Mouse (Mus musculus) layer of hippocampus, postnatal 10 days (tissue): ENCODE data around the gene Xylt2. TPM values are rescaled to one million over a fixed set of nuclear protein-coding genes. Genes with fewer than 3 reads are reported as not detected.

Experiments
- DNase-seq, 2 experiments: peaks; one replicate each; pipeline ENCODE4 v3.0.0; 2021; ENCODE audit warnings: low spot score in 2 of 2
- total RNA-seq, 2 experiments: library from RNA; stranded (reverse); gene quantifications; 2 replicates each; pipeline ENCODE4 v1.2.3; 2021

Gene Xylt2
- total RNA-seq, 2 experiments from 2014 or later: 24.7 to 30.4 TPM

DNA sequence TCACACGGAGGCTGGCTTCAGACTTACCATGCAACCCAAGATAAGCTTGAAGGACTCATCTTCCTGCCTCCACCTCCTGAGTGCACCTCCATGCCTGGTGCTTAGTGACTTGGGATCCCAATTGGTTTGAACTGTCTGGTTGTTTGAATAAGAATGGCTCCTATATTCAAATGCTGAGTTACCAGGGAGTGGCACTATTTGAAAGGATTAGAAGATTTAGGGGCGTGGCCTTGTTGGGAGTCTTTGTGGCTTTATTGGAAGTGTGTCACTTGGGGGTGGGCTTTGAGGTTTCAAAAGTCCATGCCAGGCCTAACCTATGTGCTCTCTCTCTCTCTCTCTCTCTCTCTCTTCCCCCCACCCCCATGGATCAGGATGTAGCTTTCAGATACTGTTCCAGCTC is 59.7 kb downstream of the Xylt2 start:
- no peak for DNase-seq

DNA sequence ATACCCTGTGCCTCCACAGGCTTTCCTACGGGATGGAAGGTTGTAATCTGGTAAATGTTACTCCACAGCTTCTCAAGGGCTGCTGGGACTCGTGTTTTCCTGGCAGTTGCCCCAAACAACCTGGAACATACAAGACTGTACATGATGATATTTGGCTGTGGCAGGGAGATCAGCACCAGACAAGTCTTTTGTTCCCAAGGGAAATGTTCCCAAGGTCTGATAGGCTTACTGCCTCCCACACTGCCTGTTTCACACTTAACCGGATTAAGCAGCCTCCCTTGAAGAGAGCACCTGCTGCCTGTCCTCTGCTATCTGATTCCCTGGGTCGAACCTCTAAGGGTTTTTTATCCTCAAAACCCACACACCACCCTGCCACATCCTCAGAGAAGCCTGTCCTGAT is 61.8 kb downstream of the Xylt2 start:
- no peak for DNase-seq

DNA sequence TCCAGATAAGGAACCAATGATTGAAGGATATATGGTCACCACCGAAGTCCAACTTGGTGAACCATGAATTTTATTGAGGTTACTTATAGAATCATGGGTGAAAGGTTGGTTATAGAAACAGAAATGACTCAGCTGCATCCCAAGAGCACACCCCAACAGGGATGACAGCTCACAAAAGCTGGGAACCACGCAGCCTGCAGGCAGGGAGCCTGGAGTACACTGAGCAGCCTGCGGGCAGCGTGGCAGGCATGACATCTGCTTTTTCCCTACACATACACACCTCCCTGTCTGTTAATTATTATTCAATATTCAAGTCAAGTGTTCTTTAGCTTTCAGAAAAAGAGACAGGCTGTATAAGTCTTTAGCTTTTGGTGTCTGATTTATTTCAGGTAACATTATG is 62.7 kb downstream of the Xylt2 start:
- DNase-seq: no peak

Other genes with a start within 250 kb of the Xylt2 start
- gene Cacna1g, start 203.3 kb downstream of the Xylt2 start, total RNA-seq: 100 to 1,000 TPM; 111 to 128 TPM
- gene Spata20, start 191.3 kb downstream of the Xylt2 start, total RNA-seq: 1 to 10 TPM; 1.0 to 2.1 TPM
- 1 to 10 TPM; 3.1 to 3.3 TPM for gene Epn3, start 177.5 kb downstream of the Xylt2 start, total RNA-seq
- gene Mycbpap, start 155.8 kb downstream of the Xylt2 start, total RNA-seq: 1 to 10 TPM; 1.3 to 2.7 TPM
- gene Rsad1, start 128.3 kb downstream of the Xylt2 start, total RNA-seq: 10 to 100 TPM; 13.1 to 14.1 TPM
- 1 to 10 TPM in 1 of 2 experiments, under 1 TPM in 1; 0.78 to 1.4 TPM for gene Chad, start 112.5 kb downstream of the Xylt2 start, total RNA-seq
- 10 to 100 TPM; 21.2 to 21.6 TPM for gene Acsf2, start 75.6 kb downstream of the Xylt2 start, total RNA-seq
- gene Lrrc59, start 47.7 kb downstream of the Xylt2 start, total RNA-seq: 10 to 100 TPM; 84.6 to 87.2 TPM
- gene Mrpl27, start 23.7 kb downstream of the Xylt2 start, total RNA-seq: 10 to 100 TPM; 61.8 to 62.3 TPM
- gene Eme1, start 23.6 kb downstream of the Xylt2 start, total RNA-seq: 1 to 10 TPM in 1 of 2 experiments, under 1 TPM in 1; 0.40 to 1.1 TPM
- gene Gm11541, start 27.0 kb upstream of the Xylt2 start, total RNA-seq: not detected
- gene Cdc34b, start 64.3 kb upstream of the Xylt2 start, total RNA-seq: under 1 TPM; 0.65 to 0.71 TPM
- gene Tmem92, start 105.2 kb upstream of the Xylt2 start, total RNA-seq: not detected